Mouse (Mus musculus) kidney, adult 2 months (tissue): ENCODE data around the gene Nhsl2.

Experiments used
- CTCF ChIP-seq: fragments of 200-500 bp; conservative IDR thresholded peaks from 2 replicates; pipeline ENCODE4 v1.5.1; 2011; ENCODE audit warnings: low read depth, mild to moderate bottlenecking, control low read depth, low read length, moderate library complexity, mixed read lengths; ENCODE audit not compliant: insufficient read depth, insufficient read length
- POLR2A ChIP-seq: fragments of 200-500 bp; IDR thresholded peaks from one replicate; pipeline ENCODE4 v1.6.1; 2011; ENCODE audit warnings: low read depth, low read length, control low read depth

DNA sequence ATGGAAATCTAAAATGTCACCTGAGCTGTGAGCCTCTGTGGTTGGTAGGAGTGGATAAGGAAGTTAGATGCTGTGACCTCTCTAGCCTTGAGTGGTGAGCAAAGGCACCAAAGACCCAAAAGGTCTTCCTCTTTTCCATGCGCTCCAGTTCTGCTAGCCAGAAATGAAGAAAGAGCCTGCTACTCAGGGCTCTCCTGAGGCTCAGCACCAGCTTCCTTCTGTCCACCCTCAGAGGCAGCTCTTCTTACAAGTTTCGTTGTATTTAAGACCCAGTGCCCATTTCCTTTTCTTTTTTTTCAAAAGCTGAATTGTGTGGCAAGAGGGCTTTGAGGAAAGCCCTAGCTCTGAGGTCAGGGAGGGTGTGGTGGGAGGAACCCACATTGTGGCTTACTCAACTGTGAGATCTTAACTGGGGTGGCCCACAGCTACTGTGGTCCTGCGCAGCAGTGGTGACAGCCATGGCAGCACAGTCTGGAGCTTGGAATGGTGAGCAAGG is 187.7 kb downstream of the Nhsl2 start:
- no peak for TF ChIP-seq POLR2A
- no peak for TF ChIP-seq CTCF
